Mouse (Mus musculus): ENCODE measurements around the gene Dennd2c.
"Not testable (repeated sequence)": the region's sequence is repeated elsewhere in the genome, so short reads cannot be mapped to it uniquely, and the experiment has no call there.

The Dennd2c gene

GRCm38 (mm10) chr3:103171505-103172267, 69.3 kb downstream of the Dennd2c start, which contains the start of gene Bcas2:
Gene Bcas2, plus strand, starts transcription at chr3:103171655.
- peak; percentile 98 for DNase-seq

- DNase-seq: no peak
These were observed 70.2 kb downstream of the Dennd2c start for GRCm38 (mm10) chr3:103172615-103173014.

GRCm38 (mm10) chr3:103176740-103177139, 74.3 kb downstream of the Dennd2c start:
- DNase-seq: no peak

GRCm38 (mm10) chr3:103179527-103179926, 77.1 kb downstream of the Dennd2c start:
- DNase-seq: no peak

- no peak for DNase-seq
These were observed 78.8 kb downstream of the Dennd2c start for GRCm38 (mm10) chr3:103181171-103181570.

GRCm38 (mm10) chr3:103182821-103183220, 80.4 kb downstream of the Dennd2c start:
- DNase-seq: no peak

GRCm38 (mm10) chr3:103184467-103184866, 82.1 kb downstream of the Dennd2c start:
- DNase-seq: peak; percentile 9

GRCm38 (mm10) chr3:103188451-103188850, 86.0 kb downstream of the Dennd2c start:
- DNase-seq: no peak

GRCm38 (mm10) chr3:103188856-103189255, 86.5 kb downstream of the Dennd2c start:
- DNase-seq: no peak

GRCm38 (mm10) chr3:103192161-103192560, 89.8 kb downstream of the Dennd2c start:
- DNase-seq: no peak

- no peak for DNase-seq
These were observed 90.8 kb downstream of the Dennd2c start for GRCm38 (mm10) chr3:103193186-103193585.

- no peak for DNase-seq
These were observed 94.0 kb downstream of the Dennd2c start for GRCm38 (mm10) chr3:103196320-103196823.

GRCm38 (mm10) chr3:103199386-103199785, 97.0 kb downstream of the Dennd2c start:
- no peak for DNase-seq

GRCm38 (mm10) chr3:103201105-103201504, 98.7 kb downstream of the Dennd2c start:
- DNase-seq: not testable (repeated sequence)

GRCm38 (mm10) chr3:103203554-103203953, 101.2 kb downstream of the Dennd2c start:
- DNase-seq: no peak

GRCm38 (mm10) chr3:103204445-103204844, 102.0 kb downstream of the Dennd2c start:
- DNase-seq: no peak

- peak; percentile 6 for DNase-seq
These were observed 104.0 kb downstream of the Dennd2c start for GRCm38 (mm10) chr3:103206393-103206792.

GRCm38 (mm10) chr3:103207749-103208148, 105.3 kb downstream of the Dennd2c start:
- DNase-seq: no peak

- no peak for DNase-seq
These were observed 105.8 kb downstream of the Dennd2c start for GRCm38 (mm10) chr3:103208237-103208636.

GRCm38 (mm10) chr3:103211101-103211500, 108.7 kb downstream of the Dennd2c start:
- no peak for DNase-seq

- DNase-seq: no peak
These were observed 109.7 kb downstream of the Dennd2c start for GRCm38 (mm10) chr3:103212142-103212541.

GRCm38 (mm10) chr3:103213537-103213936, 111.1 kb downstream of the Dennd2c start:
- DNase-seq: no peak

GRCm38 (mm10) chr3:103214593-103215285, 112.3 kb downstream of the Dennd2c start:
- peak; percentile 48 for DNase-seq

- DNase-seq: not testable (repeated sequence)
These were observed 113.0 kb downstream of the Dennd2c start for GRCm38 (mm10) chr3:103215399-103215798.
